Mouse (Mus musculus): ENCODE measurements at regions not wholly inside any gene's neighbourhood (a gene's known extent, or its start where the extent isn't known, plus 50 kb on each side); places are given as distances from the start of the nearest gene placed in this dataset.

DNA sequence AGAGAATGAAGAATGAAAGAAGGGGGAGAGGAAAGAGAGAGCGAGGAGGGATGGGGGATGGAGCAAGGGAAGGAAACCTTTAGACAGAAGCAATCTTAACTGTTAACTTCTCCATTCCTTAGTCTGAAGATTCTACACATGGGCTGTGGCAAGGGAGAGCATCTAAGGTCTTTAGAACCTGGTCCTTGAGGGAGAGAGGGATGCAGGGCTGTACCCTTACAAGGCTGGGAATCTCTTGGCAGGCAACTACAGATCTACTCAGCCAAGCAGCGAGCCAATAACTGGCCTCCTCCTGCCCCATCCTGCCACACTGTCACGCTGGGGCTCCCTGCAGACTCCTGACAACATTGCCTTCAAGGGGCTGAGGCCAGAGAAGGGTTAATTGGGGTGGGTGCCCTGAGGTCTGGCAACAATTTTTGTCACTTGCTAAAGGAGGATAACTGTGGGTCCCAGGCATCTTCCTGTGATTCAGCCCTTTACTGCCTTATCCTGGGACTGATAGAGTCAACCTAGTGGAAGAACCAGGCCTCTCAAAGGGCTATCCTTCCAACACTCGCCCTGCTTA lies 205.7 kb downstream of the Rpap3 start:
- DNase-seq = no peak

DNA sequence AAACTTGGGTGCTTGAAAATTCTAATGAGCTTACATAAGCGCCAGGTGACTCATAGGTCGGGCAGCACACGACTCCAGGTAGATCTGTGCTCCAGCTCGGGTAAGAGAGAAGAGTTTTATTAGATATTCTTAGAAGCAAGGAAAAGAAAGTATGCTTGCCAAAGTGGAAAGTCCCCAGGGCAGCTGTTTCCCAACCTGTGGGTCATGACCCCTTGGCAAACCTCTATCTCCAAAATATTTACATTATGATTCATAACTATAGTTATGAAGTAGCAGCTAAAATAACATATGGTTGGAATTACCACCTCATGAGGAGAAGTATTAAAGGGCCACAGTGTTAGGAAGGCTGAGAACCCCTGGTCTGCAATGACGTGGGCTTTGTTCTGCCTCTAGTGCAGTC lies 206.4 kb downstream of the Rpap3 start:
- DNase-seq = peak; percentile 47

DNA sequence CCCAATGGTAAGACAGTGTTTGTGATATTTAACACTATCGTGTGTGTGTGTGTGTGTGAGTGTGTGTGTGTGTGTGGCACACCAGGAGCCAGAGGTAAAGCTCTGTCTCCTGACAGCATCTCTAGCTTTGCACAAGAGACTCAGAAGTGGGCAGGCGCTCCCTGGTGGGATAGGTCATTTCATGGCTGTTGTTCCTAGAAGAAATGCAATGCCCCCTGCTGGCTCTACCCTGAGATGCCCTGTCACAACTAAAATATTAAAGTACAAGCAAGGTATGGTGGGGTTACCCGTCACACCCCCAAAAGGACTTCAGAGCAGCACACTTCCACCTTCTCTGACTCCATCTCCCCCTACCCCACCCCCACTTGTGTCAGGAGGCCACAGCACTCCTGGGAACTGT lies 207.2 kb downstream of the Rpap3 start:
- DNase-seq = peak; percentile 73

DNA sequence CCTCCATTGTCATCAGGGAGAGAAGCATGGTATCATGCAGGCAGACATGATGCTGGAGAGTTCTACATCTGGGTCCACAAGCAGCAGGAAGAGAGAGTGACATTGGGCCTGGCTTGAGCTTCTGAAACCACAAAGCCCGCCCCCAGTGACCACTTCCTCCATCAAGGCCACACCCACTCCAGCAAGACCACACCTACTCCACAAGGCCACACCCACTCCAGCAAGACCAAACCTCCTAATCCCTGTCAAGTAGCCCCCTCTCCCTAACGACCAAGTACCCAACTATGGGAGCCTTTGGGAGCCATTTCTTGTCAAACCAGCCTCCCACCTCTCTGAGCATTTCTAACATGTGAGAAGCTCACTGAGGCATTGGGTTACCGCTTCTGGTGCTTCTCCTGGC lies 209.6 kb downstream of the Rpap3 start:
- no peak for DNase-seq

DNA sequence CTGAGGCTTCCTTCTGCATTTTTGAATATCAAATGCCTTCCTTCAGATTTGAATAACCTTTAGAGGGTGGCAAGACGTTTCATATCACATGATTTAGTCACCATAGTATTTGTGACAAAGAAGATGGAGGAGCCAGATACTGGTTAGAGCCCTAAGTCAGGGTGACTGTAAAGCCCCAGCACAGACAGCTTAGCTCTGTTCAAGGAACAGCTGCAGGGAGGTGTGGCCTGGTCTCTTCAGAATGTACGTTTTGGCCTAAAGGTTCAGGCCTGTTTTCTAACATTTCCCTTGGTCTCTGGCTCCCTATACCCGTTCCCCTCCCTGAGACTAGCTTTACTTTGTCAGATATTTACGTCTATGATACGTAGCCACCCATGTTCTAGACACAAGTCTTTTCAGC lies 212.3 kb downstream of the Rpap3 start:
- no peak for DNase-seq

DNA sequence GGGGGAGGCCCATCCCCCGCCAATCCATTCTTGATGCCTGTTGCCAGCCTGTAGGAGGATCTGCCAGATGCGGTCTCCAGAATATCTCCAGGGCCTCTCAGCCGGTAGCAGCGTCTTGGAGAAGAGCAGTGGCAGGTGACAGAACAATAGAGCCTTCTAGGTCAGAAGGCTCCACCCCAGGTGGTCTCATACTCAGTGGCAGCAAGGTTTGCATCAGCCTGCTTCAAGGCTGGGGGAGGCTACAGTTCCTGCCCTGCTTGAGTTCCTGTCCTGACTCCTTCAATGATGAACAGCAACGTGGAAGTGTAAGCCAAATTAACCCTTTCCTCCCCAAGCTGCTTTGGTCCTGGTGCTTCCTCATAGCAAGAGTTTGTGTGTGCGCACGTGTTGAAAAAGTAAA lies 213.8 kb downstream of the Rpap3 start:
- no peak for DNase-seq

DNA sequence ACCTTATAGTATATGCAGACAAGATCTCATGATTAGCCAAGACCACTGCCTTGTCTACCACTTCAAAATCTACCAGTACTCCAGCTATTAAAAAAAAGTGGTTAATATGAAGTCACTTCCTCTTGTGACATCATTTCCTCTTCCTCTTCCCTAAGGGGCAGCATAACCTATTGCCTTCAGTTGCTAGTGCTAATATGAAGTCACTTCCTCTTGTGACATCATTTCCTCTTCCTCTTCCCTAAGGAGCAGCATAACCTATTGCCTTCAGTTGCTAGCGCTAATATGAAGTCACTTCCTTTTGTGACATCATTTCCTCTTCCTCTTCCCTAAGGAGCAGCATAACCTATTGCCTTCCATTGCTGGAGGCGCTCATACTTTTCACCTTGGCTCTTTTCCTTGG lies 218.2 kb downstream of the Rpap3 start:
- no peak for DNase-seq

DNA sequence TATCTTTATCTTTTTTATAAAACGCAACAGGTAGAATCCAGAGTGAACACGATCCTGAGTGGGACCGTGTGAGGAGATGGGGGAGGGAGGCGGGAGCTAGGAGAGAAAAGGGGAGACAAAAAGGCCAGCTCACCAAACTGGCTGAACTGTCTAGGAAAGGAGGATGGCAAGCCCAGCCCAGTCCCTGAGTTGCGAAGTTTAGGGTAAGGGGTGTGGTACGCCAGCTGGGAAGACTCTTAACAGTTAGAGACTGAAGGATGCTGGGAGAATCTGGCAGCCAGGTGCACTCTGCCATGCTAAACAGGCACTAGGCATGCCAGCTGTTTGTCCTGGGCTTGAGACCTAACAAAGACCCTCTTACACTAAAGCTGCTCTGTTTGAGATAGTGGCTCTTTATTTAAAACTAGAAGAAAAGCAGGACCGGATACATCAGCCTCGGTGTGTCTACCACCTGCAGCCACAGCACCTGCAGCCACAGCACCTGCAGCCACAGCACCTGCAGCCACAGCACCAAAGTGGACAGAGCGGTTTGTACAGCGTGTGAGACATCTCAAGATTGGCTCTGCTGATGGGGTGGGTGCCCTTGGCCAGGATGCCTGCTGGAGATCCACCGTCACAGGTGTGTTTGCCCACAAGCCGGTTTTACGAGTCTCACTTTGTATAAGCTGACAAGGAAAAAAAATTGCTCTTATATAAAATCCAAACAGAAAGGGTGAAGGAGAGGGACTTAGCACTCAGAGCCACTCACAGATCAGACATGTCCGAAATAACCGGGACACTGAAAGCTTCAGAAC lies 225.1 kb upstream of the Amigo2 start:
- peak; percentile 51 for DNase-seq

DNA sequence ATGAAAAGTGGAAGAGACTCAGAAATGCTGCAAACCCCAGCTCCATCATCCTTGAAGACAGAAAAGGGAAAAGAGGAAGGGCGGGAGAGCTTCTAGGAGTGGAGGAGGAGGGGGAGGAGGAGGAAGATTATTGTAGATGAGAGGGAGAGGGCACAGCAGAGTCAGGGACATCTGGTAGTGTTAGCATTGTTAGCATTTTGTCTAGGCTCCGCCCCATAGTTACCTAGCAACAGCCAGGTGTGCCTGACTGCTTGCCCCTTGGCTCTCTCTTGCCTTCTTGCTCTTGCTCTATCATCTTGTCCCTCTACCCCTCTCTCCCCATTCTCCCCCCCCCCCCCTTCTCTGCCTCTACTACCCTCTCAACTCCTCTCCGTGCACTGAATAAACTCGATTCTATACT lies 224.4 kb upstream of the Amigo2 start:
- DNase-seq = no peak

DNA sequence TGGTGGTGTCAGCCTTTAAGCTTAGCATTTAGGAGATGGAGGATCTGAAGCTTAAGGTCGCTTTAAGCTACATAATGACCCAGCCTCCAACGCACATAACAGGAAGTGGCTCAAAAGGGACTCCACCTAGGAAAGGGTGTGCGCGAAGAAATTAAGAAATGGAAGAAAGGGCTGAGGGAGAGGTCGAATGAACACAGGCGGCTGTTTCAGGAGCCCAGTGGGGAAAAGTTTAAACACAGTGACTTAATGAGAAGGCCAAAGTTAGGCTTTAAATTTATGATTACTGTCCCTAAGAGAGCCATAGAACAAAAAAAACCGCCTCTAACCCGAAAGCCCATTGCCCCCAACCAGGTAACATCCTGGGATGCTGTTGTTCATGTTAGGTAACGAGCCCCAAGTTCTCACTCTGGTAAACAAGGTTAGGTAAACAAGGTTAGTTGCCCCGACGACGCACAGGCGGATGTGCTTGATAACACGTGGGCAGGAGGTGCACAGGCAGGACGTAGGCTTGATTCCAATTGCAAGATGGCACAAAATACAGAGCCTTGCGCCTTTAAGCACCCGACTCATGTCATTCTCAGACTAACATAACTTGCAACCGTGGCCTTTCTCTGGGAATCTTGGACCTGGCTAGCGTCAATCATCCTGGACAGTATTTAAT lies 222.7 kb upstream of the Amigo2 start:
- peak; percentile 35 for DNase-seq

DNA sequence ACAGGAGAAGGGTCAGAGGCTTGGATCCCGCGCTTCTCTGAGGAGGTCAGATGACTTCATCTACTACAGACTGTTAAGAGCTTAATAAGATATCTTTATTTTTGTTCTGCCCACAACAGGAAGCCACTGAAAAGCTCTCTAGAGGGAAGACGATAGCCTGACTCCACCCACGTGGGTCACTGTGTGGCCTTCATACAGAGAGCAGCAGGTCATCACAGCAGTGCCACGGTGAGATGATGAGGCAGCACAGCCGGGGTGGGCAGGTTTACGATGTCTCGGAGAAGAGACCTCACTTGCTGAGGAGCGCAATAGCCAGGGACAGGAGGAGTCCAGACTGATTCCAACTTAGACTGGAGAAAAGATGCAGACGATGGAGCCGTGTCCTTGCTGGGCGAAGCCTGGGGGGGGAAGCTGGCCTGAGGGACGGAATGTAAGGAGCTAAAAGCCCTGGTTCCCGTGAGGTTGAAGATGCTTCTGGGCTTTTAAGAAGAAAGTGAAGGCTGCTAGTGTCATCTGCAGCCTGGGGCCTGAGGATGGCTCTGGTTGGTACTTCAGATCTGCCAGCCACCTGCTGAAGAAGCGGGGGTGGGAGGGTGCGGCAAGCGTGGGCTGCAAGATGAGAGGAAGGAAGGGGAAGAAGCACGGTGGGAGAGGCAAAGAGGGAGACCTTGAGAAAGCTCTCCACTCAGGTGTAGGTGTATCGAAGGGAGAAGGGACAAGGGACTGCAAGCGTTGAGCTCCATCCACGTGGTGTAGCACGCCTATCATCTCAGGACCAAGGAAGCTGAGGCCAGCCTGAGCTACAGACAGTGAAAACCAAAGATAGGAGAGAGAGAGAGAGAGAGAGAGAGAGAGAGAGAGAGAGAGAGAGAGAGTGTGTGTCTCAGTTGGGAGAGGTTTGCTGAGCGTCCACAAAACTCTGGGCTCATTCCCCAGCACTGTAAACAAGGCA lies 221.9 kb upstream of the Amigo2 start:
- peak; percentile 62 for DNase-seq

DNA sequence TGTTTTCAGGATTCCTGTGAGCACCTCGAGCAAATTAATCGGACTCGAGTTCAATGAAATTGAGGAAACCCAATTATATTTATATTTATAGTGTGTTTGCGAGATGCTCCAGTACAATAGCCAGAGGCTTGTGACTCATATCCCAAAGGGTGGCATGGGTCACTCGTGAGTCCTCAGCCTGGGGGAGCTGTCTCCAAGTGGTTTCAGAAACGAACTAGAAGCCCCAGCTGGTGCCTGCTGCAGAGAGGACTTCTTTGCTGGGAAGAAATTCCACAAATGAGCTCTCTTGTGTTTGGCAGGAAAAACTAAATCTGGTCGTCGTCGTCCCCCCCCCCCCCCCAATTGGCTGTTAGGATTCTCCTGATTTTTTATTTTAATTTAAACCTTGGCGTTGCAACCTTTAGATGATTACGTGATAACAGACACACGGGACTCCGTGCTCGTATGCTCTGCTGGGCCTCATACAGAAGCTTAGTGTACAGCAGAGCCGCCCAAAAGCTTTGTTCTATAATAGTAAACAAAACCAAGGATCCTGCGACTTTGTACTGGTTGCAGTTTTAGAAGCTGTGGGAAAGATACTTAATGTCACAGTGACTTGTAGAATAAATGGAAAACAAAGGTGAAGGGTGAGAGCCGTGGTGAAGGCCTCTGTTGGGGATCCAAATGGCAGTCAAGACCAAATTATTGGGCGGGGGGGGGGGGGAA lies 220.8 kb upstream of the Amigo2 start:
- no peak for DNase-seq

DNA sequence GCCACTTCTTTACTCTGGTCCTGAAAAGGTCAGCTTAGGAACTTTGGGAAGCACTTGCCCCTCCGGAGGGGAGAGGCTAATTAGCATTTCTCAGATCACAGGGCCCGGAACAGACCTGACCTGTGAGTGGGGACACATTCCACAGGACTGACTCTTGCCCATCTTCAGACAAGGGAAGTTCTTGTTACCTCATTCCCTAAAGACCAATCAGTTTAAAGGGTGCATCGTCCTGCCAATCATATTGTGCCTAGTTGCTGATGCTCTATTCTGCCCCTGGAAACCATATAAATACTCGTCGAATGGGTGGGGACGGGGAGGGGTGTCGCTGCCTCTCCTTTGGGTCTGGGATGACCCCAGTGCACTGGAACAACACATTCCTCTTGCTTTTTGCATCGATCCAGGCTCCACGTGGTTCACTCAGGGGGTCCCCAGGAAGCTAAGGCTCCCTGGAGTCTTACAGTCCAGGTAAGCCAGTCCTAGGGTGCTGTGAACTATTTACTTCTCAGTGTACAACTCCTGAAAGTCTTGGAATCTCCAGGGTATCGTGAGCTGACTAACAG lies 219.9 kb upstream of the Amigo2 start:
- DNase-seq = no peak

DNA sequence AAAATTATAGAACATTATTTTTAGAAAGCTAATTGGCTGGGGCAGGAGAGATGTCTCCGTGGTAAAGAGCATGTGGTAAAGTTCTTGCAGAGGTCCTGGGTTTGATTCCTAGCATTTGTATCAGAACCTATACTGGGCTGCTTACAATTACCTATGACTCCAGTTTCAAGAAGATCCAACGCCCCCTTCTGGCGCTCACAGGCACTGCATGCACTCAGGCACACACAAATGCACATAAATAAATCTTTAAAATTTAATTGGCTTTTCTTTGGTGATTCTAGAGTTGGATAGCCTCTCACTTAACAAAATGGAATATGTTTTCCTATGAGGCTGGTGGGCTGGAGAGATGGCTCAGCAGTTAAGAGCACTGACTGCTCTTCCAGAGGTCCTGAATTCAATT lies 219.0 kb upstream of the Amigo2 start:
- peak; percentile 50 for DNase-seq

DNA sequence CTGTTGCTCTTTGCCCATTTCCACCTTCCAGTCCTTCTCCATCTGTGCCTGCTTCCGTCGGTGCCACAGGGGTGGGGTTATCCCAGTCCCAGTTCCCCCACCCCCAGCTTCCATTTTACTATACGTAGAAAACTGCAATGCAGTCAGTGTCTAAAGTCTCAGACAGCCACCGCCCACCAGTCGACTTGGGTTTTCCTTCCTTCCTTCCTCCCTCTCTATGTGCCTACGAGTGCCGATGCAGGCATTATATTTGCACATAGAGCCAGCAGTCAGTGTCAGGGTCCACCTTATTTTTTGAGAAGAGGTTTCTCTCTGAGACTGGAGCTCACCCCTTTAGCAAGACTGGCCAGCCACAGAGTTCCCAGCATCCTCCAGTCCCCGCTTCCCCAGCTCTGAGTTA lies 218.3 kb upstream of the Amigo2 start:
- no peak for DNase-seq

DNA sequence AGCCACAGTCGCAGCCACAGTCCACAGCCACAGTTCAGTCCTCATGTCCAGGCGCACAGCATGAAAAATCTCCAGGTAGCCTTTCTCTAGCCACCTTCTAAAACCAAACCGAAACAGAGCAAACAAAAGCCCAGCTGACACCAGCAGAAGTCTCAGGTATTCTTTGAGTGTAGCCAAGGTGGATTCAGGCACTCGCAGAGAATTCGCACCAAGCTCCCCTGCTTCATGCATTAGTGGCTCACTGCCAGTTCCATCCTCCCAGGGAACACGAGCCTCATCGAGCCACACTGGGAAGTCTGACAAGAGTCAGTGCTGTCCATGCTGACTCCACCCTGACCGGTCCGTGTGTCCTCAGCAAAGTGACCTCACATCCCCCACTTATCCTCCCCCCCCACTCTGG lies 217.7 kb upstream of the Amigo2 start:
- DNase-seq = no peak

DNA sequence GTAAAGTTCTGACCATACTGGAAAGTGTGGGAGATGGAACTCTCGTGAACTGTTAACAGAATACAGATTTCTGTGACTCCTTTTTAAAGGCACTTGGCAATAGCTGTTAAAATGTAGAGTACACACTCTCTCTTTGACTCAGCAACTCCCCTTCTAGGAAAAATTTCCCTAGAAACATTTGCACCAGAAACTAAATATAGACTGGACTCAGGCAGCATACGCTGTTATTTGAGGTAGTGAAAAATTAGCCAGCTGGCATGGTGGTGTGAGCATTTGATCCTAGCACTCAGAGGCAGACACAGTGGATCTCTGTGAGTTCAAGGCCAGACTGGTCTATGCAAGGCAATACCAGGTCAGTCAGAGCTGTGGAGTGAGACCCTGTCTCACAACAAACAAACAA lies 215.5 kb upstream of the Amigo2 start:
- DNase-seq = no peak

DNA sequence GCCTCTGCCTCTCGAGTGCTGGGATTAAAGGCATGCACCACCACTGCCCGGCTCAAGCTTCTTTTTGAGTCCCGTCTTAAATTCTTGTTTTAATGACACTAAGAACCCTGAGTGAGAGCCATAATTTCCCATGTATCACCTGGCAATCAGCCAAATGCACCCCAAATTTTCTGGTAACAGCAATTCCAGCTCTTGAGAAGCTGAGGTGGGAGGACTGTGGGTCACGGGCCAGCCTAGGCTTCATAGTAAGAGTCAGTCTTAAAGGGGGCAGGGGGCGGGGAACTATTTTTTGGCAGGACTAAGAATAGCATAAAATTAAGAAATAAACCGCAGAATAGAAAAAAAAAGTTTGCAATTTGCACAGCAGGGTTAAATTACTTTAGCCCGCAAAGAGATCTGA lies 214.9 kb upstream of the Amigo2 start:
- no peak for DNase-seq

DNA sequence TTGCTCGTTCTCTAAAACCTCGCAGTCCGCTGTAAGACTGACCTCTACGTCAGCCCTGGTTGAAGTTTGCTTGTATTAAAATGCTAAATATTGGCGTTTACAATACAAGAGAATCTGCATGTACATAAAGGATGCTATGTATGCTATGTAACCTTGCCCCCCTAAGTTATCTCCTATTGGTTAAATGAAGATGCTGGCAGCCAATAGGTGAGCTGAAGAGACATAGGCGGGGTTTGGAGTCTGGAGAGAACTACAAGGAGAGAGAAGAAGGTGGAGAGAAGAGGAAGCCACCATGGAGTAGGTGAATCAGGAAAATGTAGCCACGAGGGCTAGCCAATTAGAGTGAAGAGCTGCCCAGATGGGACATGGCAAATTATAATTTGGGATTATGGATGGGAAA lies 214.0 kb upstream of the Amigo2 start:
- DNase-seq = no peak

DNA sequence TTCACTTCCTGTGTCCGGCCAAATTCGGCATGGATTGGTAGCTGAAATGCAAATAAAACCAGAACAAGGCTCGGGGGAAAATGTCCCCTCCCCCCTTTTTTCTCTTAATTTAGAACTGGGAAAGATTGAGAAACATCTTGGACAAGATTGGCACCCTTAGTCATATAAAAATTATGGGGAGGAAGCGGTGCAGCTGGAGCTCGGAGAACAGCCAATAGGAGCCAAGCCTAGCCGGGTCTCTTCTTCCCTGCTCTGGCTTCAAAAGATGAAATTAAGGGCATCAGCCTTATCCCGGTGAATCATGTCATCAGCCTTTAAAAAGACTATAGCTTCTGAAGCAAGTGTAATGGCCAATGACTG lies 213.3 kb upstream of the Amigo2 start:
- DNase-seq = no peak

DNA sequence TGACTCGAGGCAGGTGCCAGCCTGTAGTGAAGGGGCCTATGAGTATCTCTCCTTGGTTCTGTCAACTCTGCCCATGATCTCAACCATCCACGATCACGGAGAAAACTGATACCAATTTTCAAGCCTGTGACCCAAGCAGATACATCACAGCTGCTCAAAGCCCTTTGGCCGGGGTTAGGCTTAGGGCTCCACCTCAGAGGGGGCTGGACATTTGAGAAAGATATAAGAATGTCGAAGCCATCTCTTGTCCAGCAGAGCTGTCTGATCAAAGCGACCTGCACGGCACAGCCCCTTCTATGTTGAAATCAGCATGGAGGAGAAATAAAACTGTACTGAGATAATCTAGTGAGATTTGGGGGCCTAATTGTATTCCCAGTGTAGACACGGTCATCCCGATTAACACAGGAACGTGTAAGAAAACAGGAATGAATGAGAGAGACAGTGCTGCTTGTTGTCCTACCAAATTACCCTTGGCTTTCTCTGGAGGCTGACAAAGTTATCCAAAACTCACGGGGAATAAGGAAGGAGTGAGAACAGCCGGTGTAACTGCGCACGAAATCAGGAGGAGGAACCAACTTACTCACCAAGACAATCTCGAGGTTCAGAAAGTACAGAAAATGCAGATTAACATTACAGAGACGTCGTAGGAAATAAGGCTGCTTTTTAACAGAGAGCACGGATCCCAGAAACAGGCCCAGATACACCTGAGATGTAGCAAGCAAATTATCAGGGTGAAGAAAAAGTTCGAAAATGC lies 212.7 kb upstream of the Amigo2 start:
- no peak for DNase-seq
